Mouse (Mus musculus): Measurements from ENCODE around the gene Sppl2c. TPM values are rescaled to one million over a fixed set of nuclear protein-coding genes. Genes with fewer than 3 reads are reported as not detected.

The Sppl2c gene
- not detected for polyA plus RNA-seq (2014; fragmentation: Illumina TruSeq; extraction: RNeasy Lipid Tissue Mini Kit (QIAGEN cat#74804); ENCODE audit: low read depth, low replicate concordance)

GRCm38 (mm10) chr11:104186135-104186836 lies at the start of gene Sppl2c:
Gene Sppl2c (plus strand): TSS chr11:104186327.

GRCm38 (mm10) chr11:104231041-104231911 lies 45.1 kb downstream of the Sppl2c start, which contains the start of gene Mapt:
Gene Mapt (plus strand): TSS chr11:104231390.

Other genes starting within 250 kb of the Sppl2c start
- gene Nsf, start 232.3 kb upstream of the Sppl2c start, polyA plus RNA-seq (2014; fragmentation: Illumina TruSeq; extraction: RNeasy Lipid Tissue Mini Kit (QIAGEN cat#74804); ENCODE audit: low read depth, low replicate concordance) = 24.5 TPM
- 29.6 TPM for gene Arf2, start 219.6 kb upstream of the Sppl2c start, polyA plus RNA-seq (2014; fragmentation: Illumina TruSeq; extraction: RNeasy Lipid Tissue Mini Kit (QIAGEN cat#74804); ENCODE audit: low read depth, low replicate concordance)
- gene Crhr1, start 53.5 kb upstream of the Sppl2c start, polyA plus RNA-seq (2014; fragmentation: Illumina TruSeq; extraction: RNeasy Lipid Tissue Mini Kit (QIAGEN cat#74804); ENCODE audit: low read depth, low replicate concordance) = not detected
- gene Mapt, start 45.1 kb downstream of the Sppl2c start, polyA plus RNA-seq (2014; fragmentation: Illumina TruSeq; extraction: RNeasy Lipid Tissue Mini Kit (QIAGEN cat#74804); ENCODE audit: low read depth, low replicate concordance) = 21.2 TPM

Data from kidney, adult 10 weeks (tissue).